Mouse (Mus musculus): ENCODE results near the gene Tjp2. TPM values are rescaled to one million over a fixed set of nuclear protein-coding genes. Genes with fewer than 3 reads are reported as not detected.
A peak's percentile ranks its signal among the peaks of the same experiment; 100 is the strongest.

Gene Tjp2
- total and polyA plus RNA-seq, 2 experiments: 5.8 to 6.5 TPM

GRCm38 (mm10) chr19:24058851-24059250 lies 166.0 kb downstream of the Tjp2 start:
- Histone ChIP-seq H3K27ac (replicated peaks; ENCODE audit: insufficient read depth, low read depth, low read length) (no peak overlapping the region), H3K9ac (ENCODE audit: low read depth, low read length) (no peak overlapping the region), H3K4me3 (ENCODE audit: insufficient read depth, low read depth, low read length) (no peak overlapping the region), H3K36me3 (ENCODE audit: control insufficient read depth, insufficient read depth, low read length) (no peaks in the 10 kb centered on the region), H3K4me1 (ENCODE audit: control insufficient read depth, insufficient read depth, low read length) (no peaks in the 10 kb centered on the region), H3K27me3 (ENCODE audit: control insufficient read depth, insufficient read depth, low read length) (no peaks in the 10 kb centered on the region), H3K79me2 (ENCODE audit: control insufficient read depth, insufficient read depth, low read length) (no peaks in the 10 kb centered on the region)
- no peak for TF ChIP-seq CTCF (IDR thresholded peaks at IDR 0.05; ENCODE audit: low read depth, low read length)
- no peak for TF ChIP-seq POLR2A (IDR thresholded peaks at IDR 0.05; ENCODE audit: extremely low read depth, insufficient read depth, low read length)
- WGBS: 87% methylated on average over 8 of the region's 8 CpGs
- no peak for DNase-seq (ENCODE audit: extremely low read depth, low read depth, low spot score)

GRCm38 (mm10) chr19:24058021-24058420 lies 166.8 kb downstream of the Tjp2 start:
- no peaks in the 10 kb centered on the region for H3K79me2 ChIP-seq (ENCODE audit: control insufficient read depth, insufficient read depth, low read length)

DNA sequence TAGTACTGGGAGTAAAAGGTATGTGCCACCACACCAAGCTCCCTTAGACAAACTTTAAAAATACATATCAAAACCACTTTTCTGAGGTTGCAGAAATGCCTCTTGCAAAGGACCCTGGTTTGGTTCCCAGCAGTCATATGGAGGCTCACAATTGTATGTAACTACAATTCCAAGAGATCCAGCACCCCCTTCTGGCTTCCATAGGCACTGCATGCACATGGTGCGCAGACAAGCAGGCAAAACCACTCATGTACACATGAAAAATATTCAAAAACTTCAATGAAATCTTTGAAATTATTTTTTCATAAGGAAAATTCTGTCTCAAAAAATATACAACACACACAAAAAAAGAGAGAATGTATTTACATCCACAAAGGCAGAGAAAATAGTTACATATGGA lies 167.9 kb downstream of the Tjp2 start:
- no peak for TF ChIP-seq POLR2A (IDR thresholded peaks at IDR 0.05; ENCODE audit: extremely low read depth, insufficient read depth, low read length)
- no peak for TF ChIP-seq CTCF (IDR thresholded peaks at IDR 0.05; ENCODE audit: low read depth, low read length)
- 100% methylated on average over 1 of the region's 1 CpGs for WGBS

More at GRCm38 (mm10) chr19:24058021-24058420, 166.8 kb downstream of the Tjp2 start:
- DNase-seq (ENCODE audit: extremely low read depth, low read depth, low spot score): no peak
- no peak for TF ChIP-seq CTCF (IDR thresholded peaks at IDR 0.05; ENCODE audit: low read depth, low read length)
- no peak for TF ChIP-seq POLR2A (IDR thresholded peaks at IDR 0.05; ENCODE audit: extremely low read depth, insufficient read depth, low read length)
- Histone ChIP-seq H3K4me1 (ENCODE audit: control insufficient read depth, insufficient read depth, low read length) (no peaks in the 10 kb centered on the region), H3K36me3 (ENCODE audit: control insufficient read depth, insufficient read depth, low read length) (no peaks in the 10 kb centered on the region), H3K4me3 (ENCODE audit: insufficient read depth, low read depth, low read length) (no peak overlapping the region), H3K9ac (ENCODE audit: low read depth, low read length) (no peak overlapping the region), H3K27ac (replicated peaks; ENCODE audit: insufficient read depth, low read depth, low read length) (no peak overlapping the region), H3K27me3 (ENCODE audit: control insufficient read depth, insufficient read depth, low read length) (no peaks in the 10 kb centered on the region)
- WGBS: 79% methylated on average over 5 of the region's 5 CpGs

GRCm38 (mm10) chr19:24054904-24055303 lies 169.9 kb downstream of the Tjp2 start:
- Histone ChIP-seq H3K4me1 (ENCODE audit: control insufficient read depth, insufficient read depth, low read length) (no peaks in the 10 kb centered on the region), H3K27me3 (ENCODE audit: control insufficient read depth, insufficient read depth, low read length) (no peaks in the 10 kb centered on the region), H3K4me3 (ENCODE audit: insufficient read depth, low read depth, low read length) (no peak overlapping the region), H3K79me2 (ENCODE audit: control insufficient read depth, insufficient read depth, low read length) (no peaks in the 10 kb centered on the region), H3K27ac (replicated peaks; ENCODE audit: insufficient read depth, low read depth, low read length) (no peak overlapping the region), H3K36me3 (ENCODE audit: control insufficient read depth, insufficient read depth, low read length) (no peaks in the 10 kb centered on the region), H3K9ac (ENCODE audit: low read depth, low read length) (no peak overlapping the region)
- WGBS: 51% methylated on average over 2 of the region's 2 CpGs
- no peak for TF ChIP-seq POLR2A (IDR thresholded peaks at IDR 0.05; ENCODE audit: extremely low read depth, insufficient read depth, low read length)
- TF ChIP-seq CTCF (IDR thresholded peaks at IDR 0.05; ENCODE audit: low read depth, low read length): no peak
- peak; percentile 20 for DNase-seq (ENCODE audit: extremely low read depth, low read depth, low spot score)

More for the DNA sequence above, 167.9 kb downstream of the Tjp2 start:
- no peaks in the 10 kb centered on the region for H3K4me1 ChIP-seq (ENCODE audit: control insufficient read depth, insufficient read depth, low read length)
- H3K79me2 ChIP-seq (ENCODE audit: control insufficient read depth, insufficient read depth, low read length): no peaks in the 10 kb centered on the region
- no peaks in the 10 kb centered on the region for H3K27me3 ChIP-seq (ENCODE audit: control insufficient read depth, insufficient read depth, low read length)
- H3K36me3 ChIP-seq (ENCODE audit: control insufficient read depth, insufficient read depth, low read length): no peaks in the 10 kb centered on the region
- H3K4me3 ChIP-seq (ENCODE audit: insufficient read depth, low read depth, low read length): no peak overlapping the region
- no peak overlapping the region for H3K27ac ChIP-seq (replicated peaks; ENCODE audit: insufficient read depth, low read depth, low read length)
- H3K9ac ChIP-seq (ENCODE audit: low read depth, low read length): no peak overlapping the region
- no peak for DNase-seq (ENCODE audit: extremely low read depth, low read depth, low spot score)

GRCm38 (mm10) chr19:24054265-24054664 lies 170.6 kb downstream of the Tjp2 start:
- Histone ChIP-seq H3K27me3 (ENCODE audit: control insufficient read depth, insufficient read depth, low read length) (no peaks in the 10 kb centered on the region), H3K27ac (replicated peaks; ENCODE audit: insufficient read depth, low read depth, low read length) (no peak overlapping the region), H3K79me2 (ENCODE audit: control insufficient read depth, insufficient read depth, low read length) (no peaks in the 10 kb centered on the region), H3K4me1 (ENCODE audit: control insufficient read depth, insufficient read depth, low read length) (no peaks in the 10 kb centered on the region), H3K4me3 (ENCODE audit: insufficient read depth, low read depth, low read length) (no peak overlapping the region), H3K9ac (ENCODE audit: low read depth, low read length) (no peak overlapping the region), H3K36me3 (ENCODE audit: control insufficient read depth, insufficient read depth, low read length) (no peaks in the 10 kb centered on the region)
- WGBS: 79% methylated on average over 5 of the region's 5 CpGs
- no peak for DNase-seq (ENCODE audit: extremely low read depth, low read depth, low spot score)
- no peak for TF ChIP-seq CTCF (IDR thresholded peaks at IDR 0.05; ENCODE audit: low read depth, low read length)
- TF ChIP-seq POLR2A (IDR thresholded peaks at IDR 0.05; ENCODE audit: extremely low read depth, insufficient read depth, low read length): no peak

DNA sequence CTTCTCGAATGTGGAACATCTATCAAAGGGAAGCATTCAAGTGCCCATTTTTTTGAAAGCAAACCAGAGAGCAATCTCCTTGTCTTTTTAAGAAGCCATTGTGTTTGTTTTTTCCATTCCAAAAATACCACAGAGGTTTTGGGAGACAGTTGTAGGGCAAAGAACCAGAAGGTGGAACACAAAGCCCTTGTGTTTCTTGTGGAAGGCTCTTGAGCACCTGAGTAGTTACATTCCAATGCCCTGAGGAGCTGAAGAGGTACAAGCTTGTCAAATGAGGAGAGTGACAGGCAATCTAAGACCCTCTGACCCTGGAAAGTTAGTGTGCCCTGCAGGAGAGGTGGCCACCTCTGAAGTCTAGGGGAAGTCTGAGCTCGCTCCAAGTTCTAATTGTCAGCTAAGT lies 174.3 kb downstream of the Tjp2 start:
- H3K4me3 ChIP-seq (ENCODE audit: insufficient read depth, low read depth, low read length): no peak overlapping the region
- H3K9ac ChIP-seq (ENCODE audit: low read depth, low read length): no peak overlapping the region
- TF ChIP-seq POLR2A (IDR thresholded peaks at IDR 0.05; ENCODE audit: extremely low read depth, insufficient read depth, low read length) (no peak), CTCF (IDR thresholded peaks at IDR 0.05; ENCODE audit: low read depth, low read length) (no peak)

More for the DNA sequence above, 174.3 kb downstream of the Tjp2 start:
- no peak for DNase-seq (ENCODE audit: extremely low read depth, low read depth, low spot score)
- WGBS: 58% methylated on average over 2 of the region's 2 CpGs
- Histone ChIP-seq H3K36me3 (ENCODE audit: control insufficient read depth, insufficient read depth, low read length) (no peaks in the 10 kb centered on the region), H3K27ac (replicated peaks; ENCODE audit: insufficient read depth, low read depth, low read length) (no peak overlapping the region), H3K79me2 (ENCODE audit: control insufficient read depth, insufficient read depth, low read length) (no peaks in the 10 kb centered on the region), H3K4me1 (ENCODE audit: control insufficient read depth, insufficient read depth, low read length) (no peaks in the 10 kb centered on the region), H3K27me3 (ENCODE audit: control insufficient read depth, insufficient read depth, low read length) (no peaks in the 10 kb centered on the region)

All from liver, adult 2 months (tissue).